10 mouse cellular contexts compared by ENCODE assay signal in the genomic region with DNA sequence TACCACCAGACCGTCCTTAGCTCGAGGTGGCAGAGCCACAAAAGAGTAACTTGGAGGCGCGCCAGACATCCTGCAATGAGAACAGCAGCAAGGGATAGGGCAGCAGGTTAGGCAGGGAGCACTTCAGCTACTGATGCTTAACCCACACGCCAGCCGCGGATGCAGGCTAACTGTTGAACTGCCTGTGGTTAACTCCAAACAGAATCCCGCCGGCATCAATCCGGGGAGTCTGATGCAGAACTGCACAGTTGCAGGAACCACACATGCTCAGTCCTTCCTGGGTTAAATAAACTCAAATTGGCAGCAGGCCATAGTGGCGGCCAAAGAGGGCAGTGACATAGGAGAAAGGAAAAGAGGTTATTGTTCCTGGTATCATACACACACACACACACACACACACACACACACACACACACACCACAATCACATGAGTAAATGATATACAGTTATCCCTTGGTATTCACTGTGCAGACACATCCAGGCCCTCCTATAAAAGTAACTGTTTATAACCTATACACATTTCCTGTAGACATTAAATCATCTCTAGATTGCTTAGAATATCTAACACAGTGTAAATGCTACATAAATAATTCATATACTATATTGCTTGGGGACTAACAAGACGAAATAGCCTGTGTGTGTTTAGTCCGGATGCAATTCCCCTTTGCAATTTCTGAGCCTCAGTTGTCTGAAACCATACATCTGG. TPM values are rescaled to one million over a fixed set of nuclear protein-coding genes. Genes with fewer than 3 reads are reported as not detected.
DNase-seq lines count a peak whose midpoint lies in the region; ATAC-seq and TF ChIP-seq lines count a peak whose summit lies in the region.
"Had no signal": no experiment of that assay in that cellular context is flagged by ENCODE, and none has a peak within 500 bp of the region (broad histone marks: within the 10 kb centered on the region; RNA-seq: fewer than 3 reads in every experiment).

No protein-coding gene starts in this region.

- H3K4me1 ChIP-seq in intestine, embryonic 15.5 days (replicated peaks) = no peaks in the 10 kb centered on the region
- H3K4me1 ChIP-seq in intestine, postnatal 0 days (replicated peaks; ENCODE audit: control insufficient read depth, insufficient read depth, low read length) = no peaks in the 10 kb centered on the region

- peak; percentile 58 for DNase-seq in Muller cell, postnatal 12 days (ENCODE audit: inconsistent ontology term)
- DNase-seq in cerebellum, adult 11-12 months = peak; percentile 79
- DNase-seq in kidney, postnatal 14 days = peak; percentile 36
- no peak for DNase-seq in layer of hippocampus, postnatal 25 days (ENCODE audit: extremely low spot score in 1 of 2, low spot score in 1 of 2)
- no peak for DNase-seq in embryo, embryonic 10.5 days (ENCODE audit: low spot score)
- DNase-seq in layer of hippocampus, adult 8-10 months (ENCODE audit: low spot score in 2 of 2) = no peak

- H3K9me3 ChIP-seq in intestine, embryonic 15.5 days = no peaks in the 10 kb centered on the region
- no peaks in the 10 kb centered on the region for H3K9me3 ChIP-seq in intestine, postnatal 0 days (ENCODE audit: control insufficient read depth)

- ATAC-seq in intestine, embryonic 15.5 days = peak; percentile 28; the same call in 1 of the 2 replicates
- no peak for ATAC-seq in intestine, postnatal 0 days
- ATAC-seq: Patski had no signal

- no peak overlapping the region for H3K4me2 ChIP-seq in intestine, embryonic 15.5 days (replicated peaks)
- no peak overlapping the region for H3K4me2 ChIP-seq in intestine, postnatal 0 days (replicated peaks; ENCODE audit: low read depth)

- H3K9ac ChIP-seq in intestine, embryonic 15.5 days = no peak overlapping the region
- H3K9ac ChIP-seq in intestine, postnatal 0 days (ENCODE audit: low read depth, low read length) = no peak overlapping the region

- no peak overlapping the region for H3K27ac ChIP-seq in intestine, embryonic 15.5 days
- no peak overlapping the region for H3K27ac ChIP-seq in intestine, postnatal 0 days (ENCODE audit: low read depth, low read length)
- H3K27ac ChIP-seq: left cerebral cortex, adult 2 months had no signal

- WGBS in intestine, embryonic 15.5 days = 46% methylated on average over 13 of the region's 13 CpGs
- 59% methylated on average over 13 of the region's 13 CpGs for WGBS in intestine, postnatal 0 days

- no peaks in the 10 kb centered on the region for H3K27me3 ChIP-seq in intestine, embryonic 15.5 days (replicated peaks)
- H3K27me3 ChIP-seq in intestine, postnatal 0 days (replicated peaks; ENCODE audit: control insufficient read depth, insufficient read depth, low read length) = no peaks in the 10 kb centered on the region
- H3K27me3 ChIP-seq: Patski had no signal

- no peaks in the 10 kb centered on the region for H3K36me3 ChIP-seq in intestine, embryonic 15.5 days
- no peaks in the 10 kb centered on the region for H3K36me3 ChIP-seq in intestine, postnatal 0 days (ENCODE audit: control insufficient read depth, insufficient read depth)

- TF ChIP-seq CTCF in intestine, postnatal 0 days (IDR thresholded peaks at IDR 0.05; ENCODE audit: low read depth) = no peak

- H3K4me3 ChIP-seq in intestine, embryonic 15.5 days (replicated peaks) = no peak overlapping the region
- no peak overlapping the region for H3K4me3 ChIP-seq in intestine, postnatal 0 days (ENCODE audit: low read depth, low read length)
- H3K4me3 ChIP-seq: left cerebral cortex, adult 2 months had no signal

RNA-seq across cellular contexts. Expression of gene Scrn1, which starts 17.8 kb away (rescaled TPM):
- polyA plus RNA-seq in intestine, embryonic 15.5 days (2015; fragmentation: Nextera tagmentation; extraction: Ambion mirVana) = 5.9 and 6.4 TPM in 2 replicates
- 2.5 and 4.4 TPM in 2 replicates for polyA plus RNA-seq in intestine, postnatal 0 days (2015; fragmentation: Nextera tagmentation; extraction: Ambion mirVana)
- total RNA-seq in layer of hippocampus, postnatal 25 days (2021) = 100 to 1,000 TPM; 101 to 103 TPM
- 100 to 1,000 TPM; 101 to 107 (median 103) TPM for total RNA-seq in layer of hippocampus, adult 8-10 months (2022)

RNA-seq across cellular contexts. Expression of gene Plekha8, which starts 46.4 kb away (rescaled TPM):
- polyA plus RNA-seq in intestine, embryonic 15.5 days (2015; fragmentation: Nextera tagmentation; extraction: Ambion mirVana) = 6.2 and 6.4 TPM in 2 replicates
- polyA plus RNA-seq in intestine, postnatal 0 days (2015; fragmentation: Nextera tagmentation; extraction: Ambion mirVana) = 8.1 and 9.0 TPM in 2 replicates
- total RNA-seq in layer of hippocampus, postnatal 25 days (2021) = 10 to 100 TPM; 11.4 to 13.7 TPM
- 10 to 100 TPM; 11.1 to 14.3 (median 12.6) TPM for total RNA-seq in layer of hippocampus, adult 8-10 months (2022)

RNA-seq across cellular contexts. Expression of gene Fkbp14, which starts 48.6 kb away (rescaled TPM):
- polyA plus RNA-seq in intestine, embryonic 15.5 days (2015; fragmentation: Nextera tagmentation; extraction: Ambion mirVana) = 23.1 and 24.3 TPM in 2 replicates
- polyA plus RNA-seq in intestine, postnatal 0 days (2015; fragmentation: Nextera tagmentation; extraction: Ambion mirVana) = 8.4 and 8.7 TPM in 2 replicates
- 10 to 100 TPM; 12.1 to 12.8 TPM for total RNA-seq in layer of hippocampus, postnatal 25 days (2021)
- 10 to 100 TPM; 12.3 to 18.3 (median 13.7) TPM for total RNA-seq in layer of hippocampus, adult 8-10 months (2022)

Comparison
In these comparisons a context has a peak if more than half of its experiments do, and no peak if none do; other contexts are left out.
1. DNase-seq: peak in Muller cell, postnatal 12 days (single experiment), cerebellum, adult 11-12 months (single experiment) and kidney, postnatal 14 days (single experiment); none in layer of hippocampus, postnatal 25 days (0 of 2), embryo, embryonic 10.5 days (single experiment) and layer of hippocampus, adult 8-10 months (0 of 2).